Mouse (Mus musculus) MEL (cell line): ENCODE data around the gene Btf3l4. TPM values are rescaled to one million over a fixed set of nuclear protein-coding genes. Genes with fewer than 3 reads are reported as not detected.
A peak's percentile ranks its signal among the peaks of the same experiment; 100 is the strongest.

Source experiments
- DNase-seq: peaks from one replicate; pipeline ENCODE4 v3.0.0; 2011; ENCODE audit warnings: low read depth, low spot score
- H3K27ac ChIP-seq: 2 replicates; pipeline ENCODE4 v1.5.1; 2012; ENCODE audit warnings: low read depth, mild to moderate bottlenecking, control low read depth, low read length, moderate library complexity; ENCODE audit not compliant: control insufficient read depth
- H3K27me3 ChIP-seq, 2 experiments: fragments of 150-350 bp in 1 of 2; sonication (generic) in 1 of 2; 2 replicates each; pipeline ENCODE4 v1.6.1; 2012; ENCODE audit warnings: low read length in 2 of 2, mild to moderate bottlenecking in 2 of 2, improper control_type of control experiment in 1 of 2, moderate library complexity in 1 of 2; ENCODE audit not compliant: insufficient read depth in 2 of 2, control insufficient read depth in 1 of 2
- H3K36me3 ChIP-seq, 2 experiments: 2 replicates each; pipeline ENCODE4 v1.6.1; 2012 to 2014; ENCODE audit warnings: low read length in 2 of 2, improper control_type of control experiment in 1 of 2, inconsistent platforms in 1 of 2, mild to moderate bottlenecking in 1 of 2; ENCODE audit not compliant: insufficient read depth in 2 of 2, control insufficient read depth in 1 of 2
- H3K4me1 ChIP-seq, 2 experiments: fragments of 150-350 bp in 1 of 2; sonication (generic) in 1 of 2; 2 replicates each; pipeline ENCODE4 v1.6.1; 2012; ENCODE audit warnings: low read length in 2 of 2, improper control_type of control experiment in 1 of 2, mild to moderate bottlenecking in 1 of 2; ENCODE audit not compliant: insufficient read depth in 2 of 2, control insufficient read depth in 1 of 2
- H3K4me3 ChIP-seq, 2 experiments: fragments of 150-350 bp in 1 of 2; sonication (generic) in 1 of 2; 2 replicates each; pipeline ENCODE4 v1.5.1; 2012; ENCODE audit warnings: low read depth in 2 of 2, low read length in 2 of 2, mild to moderate bottlenecking in 2 of 2, moderate library complexity in 2 of 2, control low read depth in 1 of 2, improper control_type of control experiment in 1 of 2; ENCODE audit not compliant: control insufficient read depth in 1 of 2, insufficient read depth in 1 of 2
- H3K79me2 ChIP-seq: 2 replicates; pipeline ENCODE4 v1.6.1; 2012; ENCODE audit warnings: mild to moderate bottlenecking, low read length, moderate library complexity; ENCODE audit not compliant: control insufficient read depth, poor library complexity, insufficient read depth
- H3K9ac ChIP-seq: 2 replicates; pipeline ENCODE4 v1.6.1; 2012; ENCODE audit warnings: low read depth, mild to moderate bottlenecking, control low read depth, low read length, moderate library complexity; ENCODE audit not compliant: control insufficient read depth, poor library complexity, severe bottlenecking
- H3K9me3 ChIP-seq: fragments of 150-350 bp; sonication (generic); replicated peaks from 2 replicates; pipeline ENCODE4 v1.6.1; 2012; ENCODE audit warnings: mild to moderate bottlenecking, low read length, improper control_type of control experiment, moderate library complexity; ENCODE audit not compliant: insufficient read depth
- BHLHE40 ChIP-seq: IDR thresholded peaks from 2 replicates; pipeline ENCODE4 v1.6.1; 2012; ENCODE audit warnings: low read depth, mild to moderate bottlenecking, inconsistent platforms, low read length, improper control_type of control experiment, borderline replicate concordance
- CHD2 ChIP-seq: IDR thresholded peaks from 2 replicates; pipeline ENCODE4 v1.6.1; 2011; ENCODE audit warnings: low read length, improper control_type of control experiment
- EP300 ChIP-seq, 2 experiments: IDR thresholded peaks; 2 replicates each; pipeline ENCODE4 v1.6.1; 2011; ENCODE audit warnings: improper control_type of control experiment in 2 of 2, low read length in 2 of 2, low read depth in 1 of 2, mild to moderate bottlenecking in 1 of 2
- GABPA ChIP-seq: IDR thresholded peaks from 2 replicates; pipeline ENCODE4 v1.6.1; 2012; ENCODE audit warnings: low read depth, mild to moderate bottlenecking, inconsistent platforms, low read length, improper control_type of control experiment, moderate library complexity
- HCFC1 ChIP-seq: IDR thresholded peaks from 2 replicates; pipeline ENCODE4 v1.6.1; 2012; ENCODE audit warnings: low read depth, mild to moderate bottlenecking, inconsistent platforms, low read length, improper control_type of control experiment, moderate library complexity
- JUND ChIP-seq: IDR thresholded peaks from 2 replicates; pipeline ENCODE4 v1.6.1; 2011; ENCODE audit warnings: low read depth, mild to moderate bottlenecking, improper control_type of control experiment, low read length
- KAT2A ChIP-seq: conservative IDR thresholded peaks from 2 replicates; pipeline ENCODE4 v1.6.1; 2012; ENCODE audit warnings: low read depth, low read length, improper control_type of control experiment, inconsistent platforms
- NELFE ChIP-seq: IDR thresholded peaks from 2 replicates; pipeline ENCODE4 v1.6.1; 2011; ENCODE audit warnings: low read depth, low read length, improper control_type of control experiment
- NRF1 ChIP-seq: IDR thresholded peaks from 2 replicates; pipeline ENCODE4 v1.6.1; 2014; ENCODE audit warnings: low read depth, mild to moderate bottlenecking, inconsistent platforms, low read length, improper control_type of control experiment, moderate library complexity; ENCODE audit not compliant: poor library complexity, insufficient read depth, severe bottlenecking
- POLR2AphosphoS2 ChIP-seq: IDR thresholded peaks from 2 replicates; pipeline ENCODE4 v1.6.1; 2011; ENCODE audit warnings: low read length, improper control_type of control experiment
- RAD21 ChIP-seq: IDR thresholded peaks from 2 replicates; pipeline ENCODE4 v1.6.1; 2011; ENCODE audit warnings: mild to moderate bottlenecking, low read depth, low read length, improper control_type of control experiment
- RCOR1 ChIP-seq: IDR thresholded peaks from 2 replicates; pipeline ENCODE4 v1.6.1; 2012; ENCODE audit warnings: low read depth, mild to moderate bottlenecking, inconsistent platforms, low read length, improper control_type of control experiment
- SMC3 ChIP-seq: IDR thresholded peaks from 2 replicates; pipeline ENCODE4 v1.6.1; 2011; ENCODE audit warnings: low read depth, low read length, improper control_type of control experiment
- TCF12 ChIP-seq: IDR thresholded peaks from 2 replicates; pipeline ENCODE4 v1.6.1; 2014; ENCODE audit warnings: low read depth, mild to moderate bottlenecking, inconsistent platforms, low read length, improper control_type of control experiment, moderate library complexity
- UBTF ChIP-seq: IDR thresholded peaks from 2 replicates; pipeline ENCODE4 v1.6.1; 2012; ENCODE audit warnings: low read depth, mild to moderate bottlenecking, inconsistent platforms, low read length, improper control_type of control experiment, moderate library complexity, borderline replicate concordance; ENCODE audit not compliant: insufficient read depth
- ZMIZ1 ChIP-seq: IDR thresholded peaks from 2 replicates; pipeline ENCODE4 v1.6.1; 2012; ENCODE audit warnings: low read depth, mild to moderate bottlenecking, inconsistent platforms, low read length, improper control_type of control experiment, moderate library complexity
- ZNF384 ChIP-seq: IDR thresholded peaks from 2 replicates; pipeline ENCODE4 v1.6.1; 2012; ENCODE audit warnings: low read depth, mild to moderate bottlenecking, inconsistent platforms, low read length, improper control_type of control experiment
- polyA plus RNA-seq, 2 experiments: library from polyadenylated mRNA; stranded (reverse) in 1 of 2; unstranded in 1 of 2; fragments of >175 nt in 1 of 2; fragments of >200 nt in 1 of 2; gene quantifications; 2 replicates each; pipeline versions ENCODE4 v1.2.1 to v1.2.4; 2012; ENCODE audit warnings: low replicate concordance in 2 of 2, low read depth in 1 of 2; ENCODE audit not compliant: insufficient read length in 2 of 2, insufficient read depth in 1 of 2, missing spikeins in 1 of 2
- total RNA-seq: library from RNA; depleted of rRNA; stranded (reverse); fragments of 300-350 nt; gene quantifications from 2 replicates; pipeline ENCODE4 v1.2.3, GENCODE M21; 2012

Btf3l4 gene
- total and polyA plus RNA-seq, 3 experiments: 24.4 to 43.8 TPM; not detected in 1

DNA sequence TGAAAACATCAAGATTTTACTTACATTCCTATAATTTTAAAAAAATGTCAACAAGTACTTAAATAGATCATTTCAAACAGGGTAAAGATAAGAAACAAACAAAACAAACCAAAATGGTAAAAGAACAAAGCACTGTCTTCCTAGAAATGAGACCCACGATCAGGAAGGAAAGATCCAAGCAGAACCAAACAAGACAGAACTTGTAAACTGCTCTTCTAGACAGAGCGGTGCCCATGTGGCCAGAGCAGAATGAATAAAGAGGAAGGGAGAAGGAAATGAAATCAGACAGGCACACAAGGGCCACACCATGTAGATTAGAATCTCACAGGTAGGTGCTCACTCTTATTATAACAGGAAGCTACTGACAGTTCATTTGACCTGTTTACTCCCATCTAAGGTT lies 6.8 kb downstream of the Btf3l4 start:
- H3K9me3 ChIP-seq: no peaks in the 10 kb centered on the region
- no peaks in the 10 kb centered on the region for H3K27me3 ChIP-seq
- peaks cover 3% of the 10 kb centered on the region for H3K79me2 ChIP-seq
- H3K9ac ChIP-seq: no peak overlapping the region
- DNase-seq: no peak
- no peak overlapping the region for H3K4me3 ChIP-seq
- TF ChIP-seq TCF12 (no peak), EP300 (IDR thresholded peaks at IDR 0.05; ENCODE audit: low read depth in 1 of 2, low read length in 2 of 2) (no peak)
- peaks cover 1 to 7% of the 10 kb centered on the region in 2 experiments; a peak in 3 of 4 replicates for H3K4me1 ChIP-seq
- no peak overlapping the region for H3K27ac ChIP-seq
- peaks cover 13 to 32% of the 10 kb centered on the region in 2 experiments for H3K36me3 ChIP-seq

DNA sequence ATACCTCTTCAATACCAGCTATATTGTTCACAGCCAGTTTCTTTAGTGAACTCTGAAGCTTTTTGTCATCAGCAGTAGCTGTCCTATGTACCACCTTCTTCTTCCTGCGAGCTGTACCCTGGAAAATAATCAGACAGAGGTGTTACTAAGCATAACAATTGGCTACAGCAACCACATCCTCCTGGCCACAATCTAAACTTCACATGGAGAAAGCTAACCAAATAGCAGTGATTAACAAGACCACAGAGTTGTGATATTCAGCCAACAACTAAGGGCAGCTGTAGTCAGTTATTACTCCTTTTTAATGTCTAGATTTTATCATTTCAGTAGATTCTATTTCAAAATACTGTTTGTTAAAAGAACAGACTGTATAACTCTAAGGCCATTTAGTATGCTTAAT lies 7.3 kb downstream of the Btf3l4 start:
- Histone ChIP-seq H3K4me3 (no peak overlapping the region), H3K9ac (no peak overlapping the region), H3K27me3 (no peaks in the 10 kb centered on the region), H3K79me2 (peaks cover 2% of the 10 kb centered on the region; the same call in 1 of the 2 replicates), H3K4me1 (peaks cover 0 to 1% of the 10 kb centered on the region in 2 experiments; a peak in 1 of 4 replicates), H3K9me3 (no peaks in the 10 kb centered on the region), H3K36me3 (peaks cover 8 to 32% of the 10 kb centered on the region in 2 experiments), H3K27ac (no peak overlapping the region)
- no peak for DNase-seq
- TF ChIP-seq RCOR1 (peak; percentile 57; the same call in 1 of the 2 replicates), NRF1 (no peak)

DNA sequence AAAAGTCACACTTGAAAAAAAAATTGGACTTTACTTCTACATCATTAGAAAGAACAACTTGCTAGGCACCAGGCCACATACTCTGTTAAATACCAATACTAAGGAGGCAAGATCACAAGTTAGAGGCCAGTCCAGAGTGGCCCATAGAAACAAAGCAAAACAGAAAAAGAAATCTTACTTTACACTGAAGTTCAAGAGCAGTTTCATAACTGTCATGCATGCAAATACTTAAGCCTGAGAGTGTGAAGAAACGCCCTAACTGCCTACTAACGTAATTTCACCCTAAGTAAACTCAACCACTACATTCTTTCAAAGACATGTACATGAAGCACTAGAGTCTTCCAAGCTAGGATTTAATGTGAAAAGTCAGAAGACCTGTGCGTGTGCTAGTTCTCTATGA lies 7.7 kb downstream of the Btf3l4 start:
- no peaks in the 10 kb centered on the region for H3K9me3 ChIP-seq
- no peaks in the 10 kb centered on the region for H3K79me2 ChIP-seq
- H3K27me3 ChIP-seq: no peaks in the 10 kb centered on the region
- no peaks in the 10 kb centered on the region for H3K4me1 ChIP-seq
- H3K27ac ChIP-seq: no peak overlapping the region
- peaks cover 4 to 35% of the 10 kb centered on the region in 2 experiments for H3K36me3 ChIP-seq
- no peak for DNase-seq
- no peak overlapping the region for H3K9ac ChIP-seq
- no peak overlapping the region for H3K4me3 ChIP-seq
- TF ChIP-seq SMC3 (no peak), ZMIZ1 (no peak), RAD21 (no peak), POLR2AphosphoS2 (no peak), GABPA (no peak), ZNF384 (no peak), JUND (no peak), KAT2A (no peak), RCOR1 (no peak), HCFC1 (no peak), UBTF (no peak), NELFE (no peak), CHD2 (no peak), BHLHE40 (no peak)
- TF ChIP-seq, all 39 proteins: peak for 0
